Mouse (Mus musculus) ES-E14 (cell line): ENCODE data around the gene Gpr160.

Experiments used
- CHD2 ChIP-seq: IDR thresholded peaks from 2 replicates; pipeline ENCODE4 v1.6.1; 2014; ENCODE audit warnings: mild to moderate bottlenecking, low read depth, low read length, inconsistent platforms
- HCFC1 ChIP-seq: IDR thresholded peaks from 2 replicates; pipeline ENCODE4 v1.6.1; 2012; ENCODE audit warnings: low read length, inconsistent platforms, borderline replicate concordance; ENCODE audit not compliant: insufficient read depth
- MAFK ChIP-seq: IDR thresholded peaks from 2 replicates; pipeline ENCODE4 v1.6.1; 2014; ENCODE audit warnings: mild to moderate bottlenecking, low read depth, low read length, inconsistent platforms; ENCODE audit not compliant: insufficient read depth
- ZC3H11A ChIP-seq: IDR thresholded peaks from 2 replicates; pipeline ENCODE4 v1.6.1; 2012; ENCODE audit warnings: low read depth, mild to moderate bottlenecking, inconsistent platforms, low read length, borderline replicate concordance
- ZNF384 ChIP-seq: IDR thresholded peaks from 2 replicates; pipeline ENCODE4 v1.6.1; 2012; ENCODE audit warnings: low read depth, low read length, inconsistent platforms

DNA sequence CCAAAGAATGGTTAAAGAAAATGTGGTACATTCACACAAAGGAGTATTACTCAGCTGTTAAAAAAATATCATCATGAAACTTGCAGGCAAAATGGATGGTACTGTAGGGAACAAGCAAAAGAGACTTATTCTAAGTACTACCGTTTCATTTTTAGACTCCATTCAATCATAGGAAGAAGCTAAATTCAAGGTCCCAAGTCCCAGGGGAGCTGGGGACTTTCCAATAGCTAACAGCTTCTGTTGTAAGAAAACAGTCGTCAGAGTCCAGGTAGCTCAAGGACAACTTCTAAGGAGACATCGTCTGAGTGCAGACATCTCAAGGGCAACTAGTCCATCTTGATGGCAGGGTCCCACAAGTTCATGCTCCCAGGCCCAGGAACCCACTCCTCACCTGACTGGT, 71.9 kb downstream of the Gpr160 start:
- TF ChIP-seq ZNF384 (no peak), CHD2 (no peak), MAFK (no peak), HCFC1 (no peak), ZC3H11A (no peak)
